Mouse (Mus musculus) megakaryocyte, embryonic 14.5 days (primary cell): ENCODE results near the gene Dmrtc1a.
"Not testable (repeated sequence)": the region's sequence is repeated elsewhere in the genome, so short reads cannot be mapped to it uniquely, and the experiment has no call there.

ENCODE experiments used
- FLI1 ChIP-seq: IDR thresholded peaks from 2 replicates; pipeline ENCODE4 v1.6.1; 2012; ENCODE audit warnings: low read length, inconsistent platforms, mixed read lengths
- GATA1 ChIP-seq: IDR thresholded peaks from 3 replicates; pipeline ENCODE4 v1.6.1; 2012; ENCODE audit warnings: mixed read lengths, low read length, inconsistent platforms, borderline replicate concordance

DNA sequence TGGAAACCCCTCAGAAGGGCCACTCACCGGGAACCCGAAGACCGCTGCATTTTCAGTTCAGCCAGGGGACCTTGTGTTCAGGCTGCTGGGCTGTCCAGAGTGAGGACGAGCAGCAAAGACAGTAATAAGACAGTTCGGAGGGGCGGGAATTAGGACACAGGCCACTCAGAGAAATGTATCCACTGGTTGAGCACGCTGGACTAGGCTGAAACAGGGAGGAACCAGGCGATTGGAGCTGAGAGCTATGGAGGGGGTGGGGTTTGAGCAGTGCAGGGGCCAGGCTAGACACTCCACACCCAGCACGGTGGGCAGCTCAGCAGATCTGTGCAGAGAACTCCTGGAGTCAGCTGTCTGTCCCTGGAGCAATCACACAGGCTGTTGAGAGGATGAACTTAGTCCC is at the start of gene Dmrtc1a, which contains the start of gene 1700011M02Rik:
- not testable (repeated sequence) for TF ChIP-seq GATA1, FLI1
